Mouse (Mus musculus): ENCODE results near the gene Uchl5. TPM values are rescaled to one million over a fixed set of nuclear protein-coding genes. Genes with fewer than 3 reads are reported as not detected.
A peak's percentile ranks its signal among the peaks of the same experiment; 100 is the strongest.

The Uchl5 gene
- polyA plus RNA-seq, 1 experiment from 2014 or later: 51.3 TPM

DNA sequence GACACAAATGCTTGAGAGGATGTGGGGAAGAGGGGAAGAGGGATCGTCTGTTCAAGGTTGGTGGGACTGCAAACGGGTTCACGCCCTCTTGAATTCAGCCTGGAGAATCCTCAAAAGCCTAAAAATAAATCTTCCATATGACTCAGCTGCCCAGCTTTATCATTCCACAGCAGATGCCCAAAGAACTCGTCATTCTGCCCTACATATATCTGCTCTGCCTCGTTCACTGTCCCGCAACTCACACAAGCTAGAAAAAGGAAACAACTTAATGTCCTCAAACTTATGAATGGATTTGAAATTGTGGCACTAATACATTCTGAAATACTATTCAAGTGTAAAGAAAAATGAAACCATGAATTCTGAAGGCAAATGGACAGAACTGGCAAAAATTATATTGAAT is 3.2 kb upstream of the Uchl5 start:
- ATAC-seq (ENCODE audit: low FRiP score, low TSS enrichment) (no peak), DNase-seq (no peak)
- Histone ChIP-seq H3K36me3 (ENCODE audit: control insufficient read depth, insufficient read depth, low read length) (peaks cover 13% of the 10 kb centered on the region), H3K4me1 (ENCODE audit: control insufficient read depth, insufficient read depth, low read length) (peaks cover 35% of the 10 kb centered on the region), H3K27me3 (ENCODE audit: control insufficient read depth, insufficient read depth, low read length) (no peaks in the 10 kb centered on the region), H3K9ac (replicated peaks; ENCODE audit: low read length) (no peak overlapping the region), H3K4me2 (ENCODE audit: low read length) (0 out of 2 replicates have a peak overlapping the region, but pooled peaks have one; percentile 6), H3K9me3 (ENCODE audit: control insufficient read depth, low read length) (no peaks in the 10 kb centered on the region), H3K27ac (replicated peaks; ENCODE audit: low read depth, low read length) (no peak overlapping the region), H3K4me3 (replicated peaks; ENCODE audit: low read depth, low read length) (no peak overlapping the region)
- 80% methylated on average over 6 of the region's 6 CpGs for whole genome bisulfite sequencing

- H3K9ac ChIP-seq (replicated peaks; ENCODE audit: low read length): peak overlapping the region; percentile 85
- H3K27ac ChIP-seq (replicated peaks; ENCODE audit: low read depth, low read length): peak overlapping the region; percentile 79
- no peak; the same call in 1 of the 2 replicates for ATAC-seq (ENCODE audit: low FRiP score, low TSS enrichment)
- H3K27me3 ChIP-seq (ENCODE audit: control insufficient read depth, insufficient read depth, low read length): no peaks in the 10 kb centered on the region
- WGBS: under 1% methylated on average over 39 of the region's 39 CpGs
- no peaks in the 10 kb centered on the region for H3K9me3 ChIP-seq (ENCODE audit: control insufficient read depth, low read length)
- peaks cover 3% of the 10 kb centered on the region for H3K36me3 ChIP-seq (ENCODE audit: control insufficient read depth, insufficient read depth, low read length)
- H3K4me3 ChIP-seq (replicated peaks; ENCODE audit: low read depth, low read length): peak overlapping the region; percentile 89
- H3K4me1 ChIP-seq (ENCODE audit: control insufficient read depth, insufficient read depth, low read length): peaks cover 35% of the 10 kb centered on the region
- peak overlapping the region; percentile 92 for H3K4me2 ChIP-seq (ENCODE audit: low read length)
- DNase-seq: no peak
Observed at GRCm38 (mm10) chr1:143777558-143778218, 616 bp downstream of the Uchl5 start.

DNA sequence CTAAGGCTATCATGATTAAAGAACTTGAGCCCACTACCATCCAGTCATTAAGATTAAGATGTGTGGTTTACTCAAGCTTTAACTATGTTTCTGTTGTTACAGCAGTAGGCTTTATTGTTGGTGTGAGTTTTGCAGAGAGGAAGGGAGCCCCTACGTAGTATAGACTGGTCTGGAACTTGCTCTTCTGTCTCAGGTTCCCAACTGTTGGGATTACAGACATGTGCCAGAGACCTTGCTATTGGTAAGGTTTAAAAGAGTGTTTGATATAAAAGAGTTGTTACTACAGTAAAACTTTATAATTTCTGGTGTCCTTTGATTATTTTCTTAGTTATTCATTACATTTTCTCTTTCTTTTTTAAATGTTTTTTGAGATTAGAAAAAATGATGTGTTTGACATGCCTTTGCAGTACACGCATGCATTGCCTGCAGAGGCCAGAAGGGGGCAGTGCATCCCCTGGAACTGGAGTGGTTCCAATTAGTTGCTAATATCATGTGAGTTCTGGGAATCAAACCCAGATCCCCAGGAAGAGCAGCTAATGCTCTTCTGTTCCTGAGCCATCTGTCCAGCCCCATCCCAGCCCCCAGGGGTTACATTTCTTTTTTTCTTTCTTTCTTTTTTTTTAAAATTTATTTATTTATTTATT is 11.6 kb downstream of the Uchl5 start:
- Histone ChIP-seq H3K4me3 (replicated peaks; ENCODE audit: low read depth, low read length) (no peak overlapping the region), H3K9ac (replicated peaks; ENCODE audit: low read length) (no peak overlapping the region), H3K27me3 (ENCODE audit: control insufficient read depth, insufficient read depth, low read length) (no peaks in the 10 kb centered on the region), H3K9me3 (ENCODE audit: control insufficient read depth, low read length) (no peaks in the 10 kb centered on the region), H3K4me2 (ENCODE audit: low read length) (no peak overlapping the region), H3K36me3 (ENCODE audit: control insufficient read depth, insufficient read depth, low read length) (no peaks in the 10 kb centered on the region), H3K27ac (replicated peaks; ENCODE audit: low read depth, low read length) (no peak overlapping the region), H3K4me1 (ENCODE audit: control insufficient read depth, insufficient read depth, low read length) (no peaks in the 10 kb centered on the region)
- DNase-seq (peak; percentile 47), ATAC-seq (ENCODE audit: low FRiP score, low TSS enrichment) (no peak)
- 79% methylated on average over 2 of the region's 2 CpGs for WGBS

- DNase-seq: peak; percentile 95
- Histone ChIP-seq H3K36me3 (ENCODE audit: control insufficient read depth, insufficient read depth, low read length) (peaks cover 3% of the 10 kb centered on the region; the same call in 1 of the 2 replicates), H3K4me3 (replicated peaks; ENCODE audit: low read depth, low read length) (no peak overlapping the region), H3K9me3 (ENCODE audit: control insufficient read depth, low read length) (peaks cover 3% of the 10 kb centered on the region; the same call in 1 of the 2 replicates), H3K27me3 (ENCODE audit: control insufficient read depth, insufficient read depth, low read length) (no peaks in the 10 kb centered on the region), H3K4me2 (ENCODE audit: low read length) (no peak overlapping the region), H3K4me1 (ENCODE audit: control insufficient read depth, insufficient read depth, low read length) (no peaks in the 10 kb centered on the region), H3K27ac (replicated peaks; ENCODE audit: low read depth, low read length) (no peak overlapping the region), H3K9ac (replicated peaks; ENCODE audit: low read length) (no peak overlapping the region)
- peak; percentile 71; the same call in 1 of the 2 replicates for ATAC-seq (ENCODE audit: low FRiP score, low TSS enrichment)
- 31% methylated on average over 4 of the region's 4 CpGs for WGBS
Observed at GRCm38 (mm10) chr1:143803537-143803936, 26.5 kb downstream of the Uchl5 start.

GRCm38 (mm10) chr1:143809062-143809461 is 32.0 kb downstream of the Uchl5 start:
- peaks cover 3% of the 10 kb centered on the region; the same call in 1 of the 2 replicates for H3K9me3 ChIP-seq (ENCODE audit: control insufficient read depth, low read length)
- no peak overlapping the region for H3K9ac ChIP-seq (replicated peaks; ENCODE audit: low read length)
- H3K36me3 ChIP-seq (ENCODE audit: control insufficient read depth, insufficient read depth, low read length): no peaks in the 10 kb centered on the region; the same call in 1 of the 2 replicates
- no peaks in the 10 kb centered on the region for H3K27me3 ChIP-seq (ENCODE audit: control insufficient read depth, insufficient read depth, low read length)
- WGBS: 90% methylated on average over 6 of the region's 6 CpGs
- DNase-seq: no peak
- no peak for ATAC-seq (ENCODE audit: low FRiP score, low TSS enrichment)
- H3K4me1 ChIP-seq (ENCODE audit: control insufficient read depth, insufficient read depth, low read length): no peaks in the 10 kb centered on the region
- no peak overlapping the region for H3K4me2 ChIP-seq (ENCODE audit: low read length)
- H3K4me3 ChIP-seq (replicated peaks; ENCODE audit: low read depth, low read length): no peak overlapping the region
- no peak overlapping the region for H3K27ac ChIP-seq (replicated peaks; ENCODE audit: low read depth, low read length)

DNA sequence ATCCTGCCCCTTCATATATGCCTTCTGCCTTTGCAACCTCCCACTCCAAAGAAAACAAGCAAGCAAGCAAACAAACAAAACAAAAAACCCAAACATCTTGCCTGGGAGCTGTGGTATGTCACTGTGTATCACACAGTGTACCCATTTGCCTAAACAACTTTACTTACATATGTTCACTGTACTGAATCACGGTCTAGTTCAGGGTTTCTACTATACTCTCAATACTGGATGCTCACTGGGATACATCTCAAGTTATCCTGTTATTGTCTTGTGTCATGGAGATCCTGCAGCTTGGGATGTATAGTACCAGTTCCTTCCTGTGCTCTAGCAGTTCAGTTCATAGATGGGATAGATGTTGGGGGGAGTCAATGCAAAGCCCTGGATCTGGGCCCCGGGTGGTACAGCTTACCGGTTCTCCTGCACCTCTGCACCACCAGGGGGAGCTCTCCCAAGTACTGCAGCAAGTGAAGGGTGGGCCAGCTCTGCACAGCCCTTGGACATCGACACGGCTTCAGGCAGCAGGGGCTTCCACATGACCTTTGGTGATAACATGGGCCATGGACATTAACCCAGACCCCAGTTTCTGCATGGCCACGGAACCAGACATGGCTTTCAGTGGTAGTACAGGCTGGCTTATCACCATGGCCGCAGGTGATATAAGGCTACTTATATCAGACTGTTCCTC is 36.7 kb downstream of the Uchl5 start:
- Histone ChIP-seq H3K36me3 (ENCODE audit: control insufficient read depth, insufficient read depth, low read length) (no peaks in the 10 kb centered on the region), H3K9me3 (ENCODE audit: control insufficient read depth, low read length) (no peaks in the 10 kb centered on the region), H3K4me3 (replicated peaks; ENCODE audit: low read depth, low read length) (no peak overlapping the region), H3K9ac (replicated peaks; ENCODE audit: low read length) (no peak overlapping the region), H3K4me2 (ENCODE audit: low read length) (no peak overlapping the region), H3K4me1 (ENCODE audit: control insufficient read depth, insufficient read depth, low read length) (no peaks in the 10 kb centered on the region), H3K27ac (replicated peaks; ENCODE audit: low read depth, low read length) (no peak overlapping the region), H3K27me3 (ENCODE audit: control insufficient read depth, insufficient read depth, low read length) (no peaks in the 10 kb centered on the region)
- WGBS: 42% methylated on average over 7 of the region's 7 CpGs
- ATAC-seq (ENCODE audit: low FRiP score, low TSS enrichment) (peak; percentile 79), DNase-seq (peak; percentile 80)

- peak; percentile 85; the same call in 1 of the 2 replicates for ATAC-seq (ENCODE audit: low FRiP score, low TSS enrichment)
- Histone ChIP-seq H3K27ac (replicated peaks; ENCODE audit: low read depth, low read length) (peak overlapping the region; percentile 52), H3K27me3 (ENCODE audit: control insufficient read depth, insufficient read depth, low read length) (no peaks in the 10 kb centered on the region), H3K4me1 (ENCODE audit: control insufficient read depth, insufficient read depth, low read length) (peaks cover 4% of the 10 kb centered on the region; the same call in 1 of the 2 replicates), H3K9me3 (ENCODE audit: control insufficient read depth, low read length) (no peaks in the 10 kb centered on the region), H3K4me3 (replicated peaks; ENCODE audit: low read depth, low read length) (no peak overlapping the region), H3K36me3 (ENCODE audit: control insufficient read depth, insufficient read depth, low read length) (no peaks in the 10 kb centered on the region), H3K4me2 (ENCODE audit: low read length) (no peak overlapping the region), H3K9ac (replicated peaks; ENCODE audit: low read length) (no peak overlapping the region)
- 5% methylated on average over 2 of the region's 2 CpGs for WGBS
- peak; percentile 58 for DNase-seq
Observed at GRCm38 (mm10) chr1:143820096-143820877, 43.2 kb downstream of the Uchl5 start.

- no peak for ATAC-seq (ENCODE audit: low FRiP score, low TSS enrichment)
- H3K9me3 ChIP-seq (ENCODE audit: control insufficient read depth, low read length): no peaks in the 10 kb centered on the region
- H3K27me3 ChIP-seq (ENCODE audit: control insufficient read depth, insufficient read depth, low read length): no peaks in the 10 kb centered on the region
- no peak overlapping the region for H3K9ac ChIP-seq (replicated peaks; ENCODE audit: low read length)
- DNase-seq: no peak
- peaks cover 4% of the 10 kb centered on the region; the same call in 1 of the 2 replicates for H3K4me1 ChIP-seq (ENCODE audit: control insufficient read depth, insufficient read depth, low read length)
- H3K4me3 ChIP-seq (replicated peaks; ENCODE audit: low read depth, low read length): no peak overlapping the region
- no peak overlapping the region for H3K27ac ChIP-seq (replicated peaks; ENCODE audit: low read depth, low read length)
- no peak overlapping the region for H3K4me2 ChIP-seq (ENCODE audit: low read length)
- WGBS: 91% methylated on average over 3 of the region's 3 CpGs
- H3K36me3 ChIP-seq (ENCODE audit: control insufficient read depth, insufficient read depth, low read length): no peaks in the 10 kb centered on the region
Observed at GRCm38 (mm10) chr1:143822677-143823076, 45.6 kb downstream of the Uchl5 start.
